Mouse (Mus musculus) thymus, postnatal 36 days (tissue): ENCODE data around the gene Pitpnm1.

Experiments
- DNase-seq, 2 experiments: peaks; one replicate each; pipeline ENCODE4 v3.0.0; 2022; ENCODE audit warnings: mixed read lengths in 2 of 2

Pitpnm1 gene

GRCm38 (mm10) chr19:4142416-4143173 lies 42.8 kb downstream of the Pitpnm1 start:
- DNase-seq: no peak

GRCm38 (mm10) chr19:4143759-4144268 lies 44.0 kb downstream of the Pitpnm1 start, which contains the start of gene Cabp4:
TSS of gene Cabp4 (minus strand) at chr19:4144033.
- no peak for DNase-seq

- DNase-seq: peak; percentile 34 to 44
These were observed 45.0 kb downstream of the Pitpnm1 start for GRCm38 (mm10) chr19:4144550-4145498.

DNA sequence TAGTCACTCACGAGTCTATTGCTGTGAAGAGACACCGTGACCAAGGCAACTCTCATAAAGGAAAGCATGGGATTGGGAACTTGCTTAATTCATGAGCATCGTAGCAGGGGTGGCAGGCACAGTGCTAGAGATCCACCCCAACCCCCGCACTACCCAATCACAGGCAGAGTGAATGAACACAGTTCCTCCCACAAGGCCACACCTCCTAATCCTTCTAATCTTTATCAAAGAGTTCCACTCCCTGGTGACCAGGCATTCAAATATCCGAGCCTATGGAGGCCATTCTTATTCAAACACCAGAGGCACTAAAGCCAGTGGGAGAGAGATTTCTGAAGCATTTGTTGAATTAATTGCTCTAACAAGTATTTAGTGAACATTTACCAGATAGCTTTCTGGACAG lies 46.1 kb downstream of the Pitpnm1 start:
- DNase-seq: no peak

DNA sequence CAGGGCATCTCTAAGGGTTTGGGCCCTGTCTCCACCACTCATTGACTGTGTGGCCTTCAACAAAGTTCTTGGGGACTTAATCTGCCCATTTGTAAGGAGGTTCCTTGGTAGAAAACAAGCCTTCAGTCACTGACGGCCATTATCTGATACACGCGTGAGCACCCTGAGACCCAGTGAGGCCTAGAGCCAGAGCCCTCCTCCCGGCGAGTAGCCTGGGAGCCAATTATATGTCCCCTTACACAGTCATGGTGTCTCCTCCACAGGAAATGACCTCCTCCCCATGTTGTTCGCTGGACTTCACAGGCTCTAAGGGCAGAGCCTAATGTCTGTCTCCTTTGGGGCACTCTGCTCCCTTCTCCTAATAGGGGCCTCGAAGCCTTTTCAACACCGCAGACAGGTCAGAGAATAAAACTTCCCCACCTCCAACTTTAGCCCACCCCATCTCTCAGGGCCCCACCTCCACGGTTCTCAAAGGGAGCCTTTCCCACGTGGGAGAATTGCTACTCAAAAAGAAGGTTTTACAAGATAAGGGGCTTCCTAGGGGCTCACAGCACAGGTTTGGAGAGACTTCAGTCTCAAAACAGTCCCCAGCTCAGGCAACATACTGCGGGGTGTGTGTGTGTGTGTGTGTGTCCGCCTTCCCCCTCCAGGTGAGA lies 46.7 kb downstream of the Pitpnm1 start:
- DNase-seq: no peak

GRCm38 (mm10) chr19:4147022-4147405 lies 47.2 kb downstream of the Pitpnm1 start:
- DNase-seq: no peak

GRCm38 (mm10) chr19:4147782-4148490 lies 48.1 kb downstream of the Pitpnm1 start:
- DNase-seq: no peak

GRCm38 (mm10) chr19:4148491-4148806 lies 48.7 kb downstream of the Pitpnm1 start, which contains the start of gene Coro1b:
TSS of gene Coro1b (plus strand) at chr19:4148619.
- DNase-seq: peak; percentile 95 to 97

DNA sequence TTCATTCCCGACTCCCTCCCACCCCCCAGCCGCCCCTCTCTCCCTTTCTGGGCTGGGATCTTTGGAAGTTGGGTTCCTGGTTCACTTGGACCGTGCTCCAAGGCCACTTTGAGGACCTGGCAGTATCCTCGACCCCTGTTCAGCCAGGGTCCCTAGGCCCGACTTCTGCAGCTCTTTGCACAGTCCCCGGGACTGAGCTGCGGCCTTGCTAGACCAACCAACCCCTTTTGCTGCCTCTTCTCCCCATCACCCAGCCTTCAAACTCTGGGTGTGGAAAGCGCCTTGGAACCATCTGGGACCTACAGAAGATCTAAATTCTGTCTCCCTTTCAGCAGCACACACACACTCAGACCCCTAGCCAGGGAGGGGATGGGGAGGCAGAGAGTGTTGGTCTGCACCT lies 49.0 kb downstream of the Pitpnm1 start:
- no peak for DNase-seq

DNA sequence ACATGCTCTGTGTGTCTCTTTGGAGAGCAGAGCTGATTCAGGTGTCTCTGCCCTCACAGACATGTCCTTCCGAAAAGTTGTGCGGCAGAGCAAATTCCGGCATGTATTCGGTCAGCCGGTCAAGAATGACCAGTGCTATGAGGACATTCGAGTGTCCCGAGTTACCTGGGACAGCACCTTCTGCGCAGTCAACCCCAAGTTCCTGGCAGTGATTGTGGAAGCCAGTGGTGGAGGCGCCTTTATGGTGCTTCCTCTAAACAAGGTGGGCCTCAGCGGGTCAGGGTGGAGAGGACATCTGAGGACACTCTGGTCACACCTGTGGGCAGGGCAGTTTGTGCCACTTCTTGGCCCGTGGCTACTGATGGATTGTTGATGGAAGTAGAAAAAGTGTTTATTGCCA lies 49.5 kb downstream of the Pitpnm1 start:
- peak in 1 of 2 experiments; percentile 38 for DNase-seq

DNA sequence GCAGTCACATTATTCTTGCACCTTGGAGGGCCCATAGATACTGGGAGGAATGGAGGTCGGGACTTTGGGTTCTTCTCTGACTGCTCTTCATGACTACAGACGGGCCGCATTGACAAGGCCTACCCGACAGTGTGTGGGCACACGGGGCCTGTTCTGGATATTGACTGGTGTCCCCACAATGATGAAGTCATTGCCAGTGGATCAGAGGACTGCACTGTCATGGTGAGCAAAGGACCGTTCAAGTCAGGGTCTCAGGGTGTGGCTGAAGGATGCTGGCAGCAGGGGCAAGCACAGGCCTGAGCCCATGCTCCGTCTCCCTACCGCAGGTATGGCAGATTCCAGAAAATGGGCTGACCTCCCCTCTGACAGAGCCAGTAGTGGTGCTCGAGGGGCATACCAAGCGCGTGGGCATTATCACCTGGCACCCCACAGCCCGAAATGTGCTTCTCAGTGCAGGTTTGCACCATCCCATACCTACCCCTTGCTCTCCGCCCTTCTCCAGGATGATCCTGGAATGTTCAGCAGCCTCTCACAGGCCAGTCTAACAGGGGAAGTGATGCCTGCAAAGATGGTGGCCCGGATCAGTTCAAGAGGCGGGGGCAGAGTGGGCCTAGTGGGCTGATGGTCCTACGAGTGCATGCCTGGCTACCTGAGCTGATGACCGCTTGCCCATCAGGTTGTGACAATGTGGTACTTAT lies 50.1 kb downstream of the Pitpnm1 start:
- peak in 1 of 2 experiments; percentile 20 for DNase-seq

GRCm38 (mm10) chr19:4150567-4151487 lies 51.0 kb downstream of the Pitpnm1 start:
- DNase-seq: peak in 1 of 2 experiments; percentile 22

- no peak for DNase-seq
These were observed 51.7 kb downstream of the Pitpnm1 start for GRCm38 (mm10) chr19:4151488-4151860.

GRCm38 (mm10) chr19:4151898-4152297 lies 52.1 kb downstream of the Pitpnm1 start:
- DNase-seq: no peak

DNA sequence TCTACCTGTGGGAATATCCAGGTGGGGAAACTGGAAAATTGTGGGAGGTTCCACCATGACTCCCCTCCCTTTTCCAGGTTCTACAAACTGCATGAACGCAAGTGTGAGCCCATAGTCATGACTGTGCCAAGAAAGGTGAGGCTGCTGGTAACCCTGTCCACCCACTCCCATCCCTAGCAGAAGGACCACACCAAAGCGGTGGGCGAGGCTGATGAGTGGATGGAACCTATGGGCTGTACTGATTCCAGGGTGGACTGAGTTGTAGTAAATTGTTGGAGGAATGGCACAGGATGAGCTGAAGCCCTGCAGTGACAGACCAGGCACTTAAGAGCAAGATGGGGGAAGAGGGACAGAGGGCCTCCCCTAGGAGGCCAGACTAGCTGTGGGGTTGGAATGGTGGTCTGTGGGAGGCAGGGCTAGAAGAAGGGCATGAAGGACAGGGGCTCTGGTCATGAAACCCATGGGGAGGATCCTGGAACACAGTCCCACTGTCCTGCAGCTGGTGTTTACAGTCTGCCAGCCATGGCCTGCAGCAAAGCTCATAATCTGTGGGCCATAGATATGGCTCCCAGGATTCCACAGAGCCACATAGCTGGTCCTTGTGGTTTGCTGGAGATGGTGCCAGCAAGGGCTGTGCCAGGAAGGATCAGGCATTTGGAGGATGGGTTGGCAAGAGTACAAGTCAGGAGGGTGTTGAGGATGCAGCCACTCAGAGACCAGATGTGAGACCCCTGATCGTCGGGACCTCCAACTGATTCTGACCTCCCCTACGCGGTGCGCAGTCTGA lies 52.8 kb downstream of the Pitpnm1 start:
- no peak for DNase-seq

- no peak for DNase-seq
These were observed 53.4 kb downstream of the Pitpnm1 start, which contains the start of gene Ptprcap for GRCm38 (mm10) chr19:4153232-4153654. TSS of gene Ptprcap (plus strand) at chr19:4153604.

DNA sequence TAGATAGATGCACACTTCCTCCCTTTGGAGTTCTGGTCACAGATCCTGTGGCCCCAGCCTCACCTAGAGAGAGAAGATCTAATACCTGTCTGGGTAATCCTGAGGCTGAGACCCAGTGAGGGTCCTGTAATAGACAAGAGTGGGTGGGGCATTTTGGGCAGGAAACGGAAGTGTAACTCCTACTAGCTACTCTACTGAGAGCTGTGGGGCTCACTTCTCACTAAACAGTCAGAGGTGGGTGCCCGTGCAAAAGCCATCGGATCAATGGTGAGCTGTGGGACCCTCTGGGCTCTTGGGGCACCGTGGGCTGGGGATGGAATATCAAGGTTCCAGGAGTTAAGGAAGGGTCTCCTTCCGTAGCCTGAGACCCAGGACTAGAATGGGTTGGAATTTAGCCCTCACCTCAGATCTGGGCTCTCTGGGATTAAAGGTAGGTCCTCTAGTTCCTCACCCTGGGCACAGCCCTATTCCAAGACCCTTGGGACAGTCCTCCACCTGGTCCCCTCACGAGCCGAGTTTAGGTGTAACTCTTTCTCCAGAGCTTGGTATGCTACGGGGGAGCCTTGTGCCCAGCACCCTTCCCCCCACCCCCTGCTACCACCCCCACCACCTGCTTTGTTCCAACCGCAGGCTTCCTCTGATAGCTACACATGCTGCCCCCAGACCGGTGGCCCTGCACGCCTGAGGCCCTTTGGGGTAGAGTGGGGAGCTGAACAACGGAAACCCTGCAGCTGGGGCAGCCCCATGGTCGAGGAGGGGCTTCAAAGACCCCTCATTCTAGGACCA lies 54.8 kb downstream of the Pitpnm1 start:
- DNase-seq: peak; percentile 83 to 89

GRCm38 (mm10) chr19:4155223-4156072 lies 55.6 kb downstream of the Pitpnm1 start:
- peak; percentile 43 to 52 for DNase-seq
